Mouse (Mus musculus): ENCODE results near the gene Trit1. TPM values are rescaled to one million over a fixed set of nuclear protein-coding genes. Genes with fewer than 3 reads are reported as not detected.

Gene Trit1
- polyA plus RNA-seq, 1 experiment from 2014 or later, result 18.1 TPM

DNA sequence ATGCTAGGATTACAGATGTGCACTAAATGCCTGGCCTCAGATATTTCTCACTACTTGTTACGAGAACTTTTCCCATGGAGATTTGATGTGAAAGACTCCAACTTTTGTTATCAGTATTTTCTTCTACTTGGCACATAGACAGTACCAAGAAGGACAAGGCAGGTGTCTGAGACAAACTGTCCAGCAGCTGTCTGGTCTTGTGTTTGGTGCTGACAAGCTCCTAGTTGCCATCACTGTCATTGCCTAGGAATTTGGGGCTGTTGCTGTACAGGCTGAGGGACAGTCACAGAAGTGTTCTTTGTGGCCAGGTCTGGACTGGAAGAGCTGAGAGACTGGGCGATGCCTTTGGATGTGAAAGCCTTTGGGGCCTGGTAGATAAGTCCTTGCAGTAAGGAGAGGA, 19.2 kb downstream of the Trit1 start:
- H3K4me1 ChIP-seq (ENCODE audit: insufficient read depth, low read length), result no peaks in the 10 kb centered on the region
- no peak overlapping the region for H3K4me3 ChIP-seq (ENCODE audit: low read length)
- H3K36me3 ChIP-seq (ENCODE audit: insufficient read depth, low read length), result peaks cover 32% of the 10 kb centered on the region
- no peaks in the 10 kb centered on the region for H3K27me3 ChIP-seq (ENCODE audit: insufficient read depth, low read length)
- no peak overlapping the region for H3K9ac ChIP-seq (replicated peaks; ENCODE audit: low read length)
- 100% methylated on average over 2 of the region's 2 CpGs for WGBS
- H3K4me2 ChIP-seq (replicated peaks; ENCODE audit: low read depth, low read length), result no peak overlapping the region
- no peaks in the 10 kb centered on the region for H3K9me3 ChIP-seq (ENCODE audit: low read length)
- H3K27ac ChIP-seq (ENCODE audit: low read length), result no peak overlapping the region
- ATAC-seq (ENCODE audit: low FRiP score, low TSS enrichment), result no peak

DNA sequence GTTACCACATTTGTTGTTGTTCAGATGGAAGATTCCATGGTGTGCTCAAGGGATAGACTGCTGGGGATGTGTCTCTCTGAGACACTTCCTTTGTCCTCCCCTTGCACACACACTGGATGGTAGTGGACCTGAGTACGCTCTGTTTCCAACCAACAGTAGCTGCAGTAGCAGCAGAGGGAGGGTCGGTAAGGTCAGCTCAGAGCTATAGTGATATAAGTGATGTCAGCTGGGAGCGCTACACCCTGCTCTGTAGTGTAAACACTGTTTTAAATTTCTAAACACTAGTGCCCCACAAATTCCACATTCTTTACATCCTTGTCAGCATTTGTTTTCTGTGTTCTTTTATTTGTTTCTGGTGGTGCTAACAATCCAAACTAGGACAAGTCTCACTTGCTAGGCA, 20.3 kb downstream of the Trit1 start:
- whole genome bisulfite sequencing, result 69% methylated on average over 3 of the region's 3 CpGs
- peaks cover 28% of the 10 kb centered on the region for H3K36me3 ChIP-seq (ENCODE audit: insufficient read depth, low read length)

DNA sequence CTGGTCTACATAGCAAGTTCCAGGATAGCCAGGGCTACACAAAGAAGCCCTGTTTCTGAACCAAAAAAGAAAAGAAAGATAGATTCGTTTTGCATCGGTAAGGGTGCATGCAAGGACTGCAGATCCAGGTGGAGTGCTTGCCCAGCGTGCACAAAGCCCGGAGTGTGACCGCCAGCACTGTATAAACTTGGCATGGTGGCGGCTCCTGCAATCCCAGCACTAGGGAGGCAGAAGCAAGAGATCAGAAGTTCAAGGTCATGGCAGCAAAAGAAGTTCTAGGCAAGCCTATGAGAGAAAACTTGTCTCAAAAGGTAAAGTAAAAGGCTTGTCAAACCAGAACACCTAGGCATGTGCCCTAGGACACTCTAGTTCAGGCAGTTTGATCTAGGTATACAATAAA, 24.7 kb downstream of the Trit1 start:
- ATAC-seq (ENCODE audit: low FRiP score, low TSS enrichment), result no peak
- no peaks in the 10 kb centered on the region for H3K27me3 ChIP-seq (ENCODE audit: insufficient read depth, low read length)
- H3K4me3 ChIP-seq (ENCODE audit: low read length), result no peak overlapping the region
- no peaks in the 10 kb centered on the region for H3K4me1 ChIP-seq (ENCODE audit: insufficient read depth, low read length)
- no peaks in the 10 kb centered on the region for H3K9me3 ChIP-seq (ENCODE audit: low read length)
- no peak overlapping the region for H3K27ac ChIP-seq (ENCODE audit: low read length)
- no peak overlapping the region for H3K4me2 ChIP-seq (replicated peaks; ENCODE audit: low read depth, low read length)
- H3K9ac ChIP-seq (replicated peaks; ENCODE audit: low read length), result no peak overlapping the region
- 95% methylated on average over 6 of the region's 6 CpGs for WGBS
- H3K36me3 ChIP-seq (ENCODE audit: insufficient read depth, low read length), result peaks cover 30% of the 10 kb centered on the region

More for the DNA sequence above, 20.3 kb downstream of the Trit1 start:
- Histone ChIP-seq H3K9ac (replicated peaks; ENCODE audit: low read length) (no peak overlapping the region), H3K4me3 (ENCODE audit: low read length) (no peak overlapping the region), H3K4me2 (replicated peaks; ENCODE audit: low read depth, low read length) (no peak overlapping the region), H3K9me3 (ENCODE audit: low read length) (no peaks in the 10 kb centered on the region), H3K4me1 (ENCODE audit: insufficient read depth, low read length) (no peaks in the 10 kb centered on the region), H3K27me3 (ENCODE audit: insufficient read depth, low read length) (no peaks in the 10 kb centered on the region), H3K27ac (ENCODE audit: low read length) (no peak overlapping the region)
- 0 out of 2 replicates have a peak, but pooled peaks have one; percentile 49 for ATAC-seq (ENCODE audit: low FRiP score, low TSS enrichment)

DNA sequence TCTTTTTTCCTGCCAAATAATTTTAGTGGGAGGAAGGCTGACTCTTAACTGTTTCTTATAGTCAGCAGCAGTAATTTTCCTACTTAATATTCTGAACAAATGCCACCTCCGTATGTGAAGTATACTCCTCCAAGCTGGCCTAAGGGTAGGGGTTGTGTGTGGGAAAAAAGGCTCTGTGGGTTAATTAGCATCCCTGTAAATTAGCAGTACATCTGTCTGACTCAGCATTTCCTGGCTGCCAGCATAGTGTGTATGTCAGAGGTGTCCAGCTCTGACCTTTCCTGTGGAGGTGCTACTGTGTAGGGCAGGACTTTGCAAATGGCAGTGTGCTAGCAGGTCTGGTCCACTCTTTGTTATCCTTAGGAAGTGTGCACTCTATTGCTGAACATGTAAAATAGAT, 27.5 kb downstream of the Trit1 start:
- no peak overlapping the region for H3K4me2 ChIP-seq (replicated peaks; ENCODE audit: low read depth, low read length)
- H3K4me3 ChIP-seq (ENCODE audit: low read length), result no peak overlapping the region
- no peak for ATAC-seq (ENCODE audit: low FRiP score, low TSS enrichment)
- no peaks in the 10 kb centered on the region for H3K4me1 ChIP-seq (ENCODE audit: insufficient read depth, low read length)
- H3K27me3 ChIP-seq (ENCODE audit: insufficient read depth, low read length), result no peaks in the 10 kb centered on the region
- no peak overlapping the region for H3K9ac ChIP-seq (replicated peaks; ENCODE audit: low read length)
- no peaks in the 10 kb centered on the region for H3K9me3 ChIP-seq (ENCODE audit: low read length)
- H3K36me3 ChIP-seq (ENCODE audit: insufficient read depth, low read length), result peaks cover 39% of the 10 kb centered on the region
- WGBS, result 68% methylated on average over 1 of the region's 1 CpGs
- no peak overlapping the region for H3K27ac ChIP-seq (ENCODE audit: low read length)

DNA sequence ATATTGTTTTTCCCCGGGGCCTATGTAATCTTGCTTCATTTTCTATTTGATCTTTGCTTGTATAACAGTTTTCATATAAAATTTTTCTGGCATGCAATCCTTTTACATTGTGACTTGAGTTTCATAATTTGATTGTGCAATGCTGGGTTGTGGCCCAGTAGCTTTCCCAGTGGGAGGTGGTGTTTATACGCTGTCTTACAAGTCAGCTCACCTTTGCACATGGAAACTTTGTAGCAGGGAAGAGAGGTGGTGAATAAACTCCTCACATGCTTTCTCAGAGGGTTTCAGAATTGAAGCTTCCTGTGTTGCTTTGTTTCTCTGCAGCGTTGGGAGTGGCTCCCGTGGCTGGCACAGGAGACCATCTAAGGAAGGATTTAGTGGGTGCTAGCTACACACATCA, 28.4 kb downstream of the Trit1 start:
- H3K27me3 ChIP-seq (ENCODE audit: insufficient read depth, low read length), result no peaks in the 10 kb centered on the region
- no peak overlapping the region for H3K9ac ChIP-seq (replicated peaks; ENCODE audit: low read length)
- no peak for ATAC-seq (ENCODE audit: low FRiP score, low TSS enrichment)
- no peaks in the 10 kb centered on the region for H3K9me3 ChIP-seq (ENCODE audit: low read length)
- H3K4me3 ChIP-seq (ENCODE audit: low read length), result no peak overlapping the region
- no peak overlapping the region for H3K4me2 ChIP-seq (replicated peaks; ENCODE audit: low read depth, low read length)
- 87% methylated on average over 4 of the region's 4 CpGs for WGBS
- no peaks in the 10 kb centered on the region for H3K4me1 ChIP-seq (ENCODE audit: insufficient read depth, low read length)
- peaks cover 35% of the 10 kb centered on the region for H3K36me3 ChIP-seq (ENCODE audit: insufficient read depth, low read length)
- H3K27ac ChIP-seq (ENCODE audit: low read length), result no peak overlapping the region

DNA sequence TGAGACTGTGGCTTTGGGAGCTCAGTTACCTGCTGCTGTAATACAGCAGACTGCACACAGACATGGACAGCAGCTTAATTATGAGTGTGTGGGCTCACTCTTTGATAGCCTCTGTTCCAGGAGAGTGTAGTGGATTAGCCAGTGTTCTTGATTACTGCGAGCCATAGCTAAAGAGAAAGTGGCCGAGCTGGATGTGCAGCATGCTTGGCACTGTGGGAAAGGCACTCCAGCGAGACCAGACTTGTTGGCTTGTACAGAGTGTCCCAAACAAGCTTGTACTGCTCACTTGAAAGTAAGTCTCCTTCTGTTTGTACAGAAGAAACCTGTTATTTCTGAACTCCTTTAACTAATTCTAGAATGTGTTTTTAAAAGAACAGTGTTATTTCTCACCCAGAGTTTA, 29.9 kb downstream of the Trit1 start:
- Histone ChIP-seq H3K4me1 (ENCODE audit: insufficient read depth, low read length) (peaks cover 11% of the 10 kb centered on the region), H3K9me3 (ENCODE audit: low read length) (no peaks in the 10 kb centered on the region), H3K9ac (replicated peaks; ENCODE audit: low read length) (no peak overlapping the region), H3K27ac (ENCODE audit: low read length) (peak overlapping the region; percentile 22; the same call in 1 of the 2 replicates), H3K4me3 (ENCODE audit: low read length) (no peak overlapping the region), H3K4me2 (replicated peaks; ENCODE audit: low read depth, low read length) (no peak overlapping the region), H3K27me3 (ENCODE audit: insufficient read depth, low read length) (no peaks in the 10 kb centered on the region), H3K36me3 (ENCODE audit: insufficient read depth, low read length) (peaks cover 29% of the 10 kb centered on the region)
- WGBS, result 76% methylated on average over 3 of the region's 3 CpGs
- ATAC-seq (ENCODE audit: low FRiP score, low TSS enrichment), result peak; percentile 52

DNA sequence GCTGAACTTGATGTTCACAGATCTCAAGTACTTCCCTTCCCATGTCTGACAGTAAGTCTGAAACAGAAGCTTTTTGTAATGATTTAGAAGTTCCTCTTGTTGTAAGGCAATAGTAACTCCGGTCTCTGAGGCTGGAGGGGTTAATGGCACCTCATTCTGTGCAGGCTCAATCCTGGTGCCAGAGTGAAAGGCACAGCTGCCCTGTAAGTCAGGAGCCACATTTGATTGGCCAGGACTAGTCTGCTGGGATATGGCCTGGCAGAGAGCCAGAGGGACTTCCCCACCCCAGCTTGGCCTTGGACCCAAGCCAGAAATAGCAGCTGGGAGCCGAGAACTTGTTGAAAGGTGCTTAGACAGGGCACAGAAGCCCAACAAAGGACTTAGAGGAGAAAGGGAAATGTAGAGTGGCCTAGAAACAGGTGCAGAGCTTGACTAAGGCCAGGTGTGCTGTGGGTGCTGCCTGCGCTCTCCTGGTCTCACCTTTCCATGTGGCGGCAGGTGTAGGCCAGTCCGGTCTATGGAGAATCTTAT, 34.3 kb downstream of the Trit1 start:
- peak overlapping the region; percentile 35 for H3K27ac ChIP-seq (ENCODE audit: low read length)
- WGBS, result 68% methylated on average over 5 of the region's 5 CpGs
- H3K27me3 ChIP-seq (ENCODE audit: insufficient read depth, low read length), result no peaks in the 10 kb centered on the region
- no peaks in the 10 kb centered on the region for H3K9me3 ChIP-seq (ENCODE audit: low read length)
- H3K4me3 ChIP-seq (ENCODE audit: low read length), result no peak overlapping the region
- peak; percentile 93 for ATAC-seq (ENCODE audit: low FRiP score, low TSS enrichment)
- H3K4me2 ChIP-seq (replicated peaks; ENCODE audit: low read depth, low read length), result no peak overlapping the region
- H3K4me1 ChIP-seq (ENCODE audit: insufficient read depth, low read length), result peaks cover 11% of the 10 kb centered on the region
- peaks cover 51% of the 10 kb centered on the region for H3K36me3 ChIP-seq (ENCODE audit: insufficient read depth, low read length)
- H3K9ac ChIP-seq (replicated peaks; ENCODE audit: low read length), result no peak overlapping the region

DNA sequence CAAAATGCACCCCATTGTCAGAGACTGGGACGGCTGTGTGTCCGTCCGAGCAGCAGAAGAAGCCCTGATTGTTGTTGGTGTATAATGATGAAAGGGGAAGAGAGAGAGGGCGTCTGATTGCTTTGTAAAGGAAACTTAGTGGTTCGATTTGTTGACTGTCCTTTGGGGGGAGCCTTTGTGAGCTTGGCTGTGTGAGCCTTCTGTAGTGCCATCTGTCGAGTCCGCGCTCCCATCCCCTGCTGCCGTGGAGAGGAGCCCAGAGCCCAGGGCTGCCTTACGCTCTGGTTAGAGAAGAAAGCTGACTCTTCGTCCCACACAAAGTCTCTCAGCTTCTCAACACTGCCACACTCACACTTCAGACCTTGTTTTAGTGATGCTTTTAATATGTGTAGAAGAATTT, 36.8 kb downstream of the Trit1 start:
- H3K9ac ChIP-seq (replicated peaks; ENCODE audit: low read length), result no peak overlapping the region
- no peak overlapping the region for H3K4me2 ChIP-seq (replicated peaks; ENCODE audit: low read depth, low read length)
- H3K4me1 ChIP-seq (ENCODE audit: insufficient read depth, low read length), result peaks cover 11% of the 10 kb centered on the region
- WGBS, result 78% methylated on average over 11 of the region's 11 CpGs
- no peaks in the 10 kb centered on the region for H3K27me3 ChIP-seq (ENCODE audit: insufficient read depth, low read length)
- no peaks in the 10 kb centered on the region for H3K9me3 ChIP-seq (ENCODE audit: low read length)
- peaks cover 48% of the 10 kb centered on the region for H3K36me3 ChIP-seq (ENCODE audit: insufficient read depth, low read length)
- H3K4me3 ChIP-seq (ENCODE audit: low read length), result no peak overlapping the region
- H3K27ac ChIP-seq (ENCODE audit: low read length), result no peak overlapping the region
- ATAC-seq (ENCODE audit: low FRiP score, low TSS enrichment), result no peak

DNA sequence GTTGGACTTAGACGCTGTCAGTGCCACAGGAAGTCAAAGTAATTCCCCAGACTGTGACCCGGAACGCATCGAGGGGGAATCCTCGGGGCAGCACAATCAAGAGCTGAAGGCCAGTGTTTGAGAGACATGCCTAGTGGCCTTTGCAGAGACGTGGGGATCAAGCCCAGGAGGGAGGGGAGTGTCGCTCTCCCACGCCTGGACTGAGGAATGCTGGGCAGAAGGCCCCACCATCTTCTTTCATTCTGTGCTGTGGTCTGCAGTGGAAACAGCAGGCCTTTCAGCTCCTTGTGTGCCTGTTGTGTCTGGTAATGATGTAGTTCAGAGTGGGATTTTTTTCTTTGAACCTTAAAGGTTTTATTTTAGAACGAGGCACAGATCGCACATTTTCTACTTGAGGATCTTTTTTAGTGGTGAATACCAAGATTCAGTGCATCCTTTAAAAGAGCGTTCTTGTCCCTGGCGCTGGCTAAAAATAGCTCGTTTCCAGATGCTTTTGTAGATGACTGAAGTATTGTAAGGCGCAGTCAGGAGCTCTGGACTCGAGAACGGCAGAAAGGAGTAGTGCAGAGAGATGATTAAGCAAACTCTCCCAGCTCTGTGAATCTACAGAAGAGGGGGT, 37.9 kb downstream of the Trit1 start:
- 81% methylated on average over 16 of the region's 16 CpGs for WGBS
- Histone ChIP-seq H3K27me3 (ENCODE audit: insufficient read depth, low read length) (no peaks in the 10 kb centered on the region), H3K4me2 (replicated peaks; ENCODE audit: low read depth, low read length) (no peak overlapping the region), H3K36me3 (ENCODE audit: insufficient read depth, low read length) (peaks cover 45% of the 10 kb centered on the region), H3K4me1 (ENCODE audit: insufficient read depth, low read length) (peaks cover 11% of the 10 kb centered on the region), H3K9me3 (ENCODE audit: low read length) (no peaks in the 10 kb centered on the region), H3K9ac (replicated peaks; ENCODE audit: low read length) (no peak overlapping the region), H3K27ac (ENCODE audit: low read length) (no peak overlapping the region), H3K4me3 (ENCODE audit: low read length) (no peak overlapping the region)
- no peak for ATAC-seq (ENCODE audit: low FRiP score, low TSS enrichment)

DNA sequence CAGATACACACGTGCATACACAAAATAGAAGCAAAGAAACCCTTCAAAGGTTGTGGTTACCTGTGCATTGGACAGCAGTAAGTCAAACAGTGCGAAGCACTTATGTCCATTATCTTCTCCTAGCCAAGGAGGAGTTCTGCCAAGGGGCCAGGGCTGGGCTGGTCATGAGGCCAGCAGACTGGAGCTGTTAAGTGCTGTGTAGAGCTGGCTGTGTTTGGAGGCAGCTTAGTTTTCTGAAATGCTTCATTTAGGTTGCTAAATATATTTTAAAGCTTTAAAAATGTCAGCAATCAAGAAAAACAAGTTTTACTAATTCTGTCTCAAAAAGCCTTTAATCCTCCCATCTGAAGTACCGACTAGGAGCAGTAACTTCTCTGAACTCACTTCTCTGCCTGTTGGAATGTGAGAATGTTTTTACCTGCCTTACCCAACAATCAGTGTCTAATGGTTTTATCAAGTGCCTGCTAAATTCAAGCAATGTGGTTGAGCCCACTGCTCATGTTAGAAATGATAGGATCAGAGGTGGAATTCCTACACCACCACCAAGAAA, 40.2 kb downstream of the Trit1 start:
- Histone ChIP-seq H3K36me3 (ENCODE audit: insufficient read depth, low read length) (peaks cover 42% of the 10 kb centered on the region), H3K9ac (replicated peaks; ENCODE audit: low read length) (no peak overlapping the region), H3K27ac (ENCODE audit: low read length) (no peak overlapping the region; the same call in 1 of the 2 replicates), H3K4me3 (ENCODE audit: low read length) (no peak overlapping the region), H3K9me3 (ENCODE audit: low read length) (no peaks in the 10 kb centered on the region), H3K27me3 (ENCODE audit: insufficient read depth, low read length) (no peaks in the 10 kb centered on the region), H3K4me1 (ENCODE audit: insufficient read depth, low read length) (no peaks in the 10 kb centered on the region), H3K4me2 (replicated peaks; ENCODE audit: low read depth, low read length) (no peak overlapping the region)
- WGBS, result 75% methylated on average over 3 of the region's 3 CpGs
- ATAC-seq (ENCODE audit: low FRiP score, low TSS enrichment), result no peak
